Mouse (Mus musculus): Measurements from ENCODE around the gene Snta1. TPM values are rescaled to one million over a fixed set of nuclear protein-coding genes. Genes with fewer than 3 reads are reported as not detected.

The Snta1 gene
- polyA plus RNA-seq (2015; fragmentation: Nextera tagmentation; extraction: Ambion mirVana): 3.1 and 3.4 TPM in 2 replicates

DNA sequence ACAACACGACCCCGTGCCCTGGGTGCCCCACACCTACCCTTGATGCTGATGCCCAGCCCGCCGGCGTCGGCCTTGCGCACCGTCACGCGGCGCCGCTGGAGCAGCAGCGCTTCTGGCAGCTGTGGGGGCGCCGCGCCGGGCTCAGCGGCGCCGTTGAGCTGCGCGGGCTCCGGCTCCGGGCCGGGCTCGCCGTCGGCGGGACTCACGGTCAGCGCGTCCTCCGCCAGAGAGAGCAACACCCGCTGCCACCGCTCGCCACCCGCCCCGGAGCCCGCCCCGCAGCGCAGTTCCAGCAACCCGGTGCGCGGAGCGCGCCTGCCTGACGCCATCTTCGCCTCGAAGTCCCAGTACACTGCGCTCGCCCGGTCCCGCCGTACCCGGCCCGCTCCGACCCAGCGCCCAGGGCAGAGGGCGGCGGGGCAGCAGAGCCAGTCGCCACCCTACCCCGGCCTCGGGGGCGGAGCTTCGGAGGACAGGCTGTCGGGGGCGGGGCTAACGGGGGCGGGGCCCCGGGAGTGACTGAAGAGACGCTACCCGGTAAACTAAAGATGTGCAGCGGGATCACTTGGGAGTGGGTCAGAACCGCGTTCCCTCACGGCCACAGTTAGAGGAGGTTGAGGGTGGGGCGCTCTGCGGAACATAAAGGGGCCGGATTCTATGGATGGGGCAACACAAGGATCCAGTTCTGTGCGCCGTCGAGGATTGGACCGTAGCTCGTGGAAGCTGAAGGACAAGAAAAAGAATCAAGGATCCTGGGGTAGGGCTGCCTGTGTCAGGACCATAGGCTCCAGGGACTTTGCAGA, at the start of gene Snta1:
TSS of gene Snta1 (minus strand) at position 457 of the 803 bp plus-strand sequence.
- ATAC-seq (ENCODE audit: low read depth): peak; percentile 91
- Histone ChIP-seq H3K27me3 (ENCODE audit: control insufficient read depth, insufficient read depth, low read depth, low read length) (peaks cover 19% of the 10 kb centered on the region), H3K4me3 (ENCODE audit: low read depth, low read length) (peak within 1 kb of the TSS; percentile 69), H3K4me1 (ENCODE audit: control insufficient read depth, low read depth, low read length) (peaks cover 11% of the 10 kb centered on the region), H3K9me3 (replicated peaks; ENCODE audit: control insufficient read depth, low read length) (no peaks in the 10 kb centered on the region), H3K27ac (ENCODE audit: low read length) (0 out of 2 replicates have a peak within 1 kb of the TSS, but pooled peaks have one; percentile 16), H3K9ac (ENCODE audit: low read depth, low read length) (peak within 1 kb of the TSS; percentile 64), H3K36me3 (ENCODE audit: control insufficient read depth, insufficient read depth) (no peaks in the 10 kb centered on the region), H3K4me2 (ENCODE audit: low read depth, low read length) (peak within 1 kb of the TSS; percentile 86)
- WGBS (ENCODE audit: insufficient replicate concordance): 2% methylated on average over 84 of the region's 84 CpGs

DNA sequence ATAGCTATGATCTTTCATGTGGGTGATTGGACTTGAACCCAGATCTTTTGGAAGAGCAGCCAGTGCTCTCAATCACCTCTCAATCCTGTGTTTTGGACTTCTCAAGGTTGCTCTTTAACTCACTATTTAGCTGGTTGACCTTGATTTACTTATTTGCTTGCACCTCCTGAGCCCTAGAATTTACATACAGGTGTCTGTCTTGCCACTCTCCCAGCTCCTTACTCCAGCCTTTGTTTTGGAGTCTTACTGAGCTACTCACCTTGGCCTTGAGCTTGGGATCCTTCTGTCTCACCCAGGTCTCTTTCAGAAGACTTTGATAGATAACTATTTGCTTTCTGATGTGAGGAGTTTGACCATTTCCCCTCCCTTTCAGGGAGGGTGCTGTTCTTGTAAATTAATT, 48.7 kb upstream of the Snta1 start:
- Histone ChIP-seq H3K9me3 (replicated peaks; ENCODE audit: control insufficient read depth, low read length) (no peaks in the 10 kb centered on the region), H3K27ac (ENCODE audit: low read length) (no peak overlapping the region), H3K4me1 (ENCODE audit: control insufficient read depth, low read depth, low read length) (peaks cover 14% of the 10 kb centered on the region), H3K27me3 (ENCODE audit: control insufficient read depth, insufficient read depth, low read depth, low read length) (no peaks in the 10 kb centered on the region), H3K4me3 (ENCODE audit: low read depth, low read length) (no peak overlapping the region), H3K9ac (ENCODE audit: low read depth, low read length) (no peak overlapping the region), H3K4me2 (ENCODE audit: low read depth, low read length) (no peak overlapping the region), H3K36me3 (ENCODE audit: control insufficient read depth, insufficient read depth) (no peaks in the 10 kb centered on the region)
- ATAC-seq (ENCODE audit: low read depth): no peak

DNA sequence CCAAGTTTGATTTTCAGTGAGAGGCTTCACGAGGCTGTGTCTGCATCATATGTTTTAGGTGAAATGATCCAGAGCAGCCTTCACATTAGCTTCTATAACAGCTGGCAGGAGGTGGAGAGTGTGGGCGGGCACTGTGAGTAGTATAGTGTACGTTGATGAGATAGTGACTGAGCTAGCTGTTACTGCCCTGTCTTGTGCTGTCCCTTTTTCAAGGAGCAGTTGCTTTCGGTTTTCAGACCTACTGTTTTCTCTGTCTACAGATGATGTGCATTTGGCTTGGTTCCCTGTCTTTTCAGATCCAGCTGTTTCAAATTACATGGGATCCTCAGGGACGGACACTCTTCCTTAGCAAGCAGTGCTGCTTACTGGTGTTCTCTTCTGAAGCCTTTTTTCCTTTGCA, 47.9 kb upstream of the Snta1 start:
- Histone ChIP-seq H3K4me2 (ENCODE audit: low read depth, low read length) (no peak overlapping the region; the same call in 1 of the 2 replicates), H3K36me3 (ENCODE audit: control insufficient read depth, insufficient read depth) (no peaks in the 10 kb centered on the region), H3K9me3 (replicated peaks; ENCODE audit: control insufficient read depth, low read length) (no peaks in the 10 kb centered on the region), H3K9ac (ENCODE audit: low read depth, low read length) (no peak overlapping the region), H3K27ac (ENCODE audit: low read length) (no peak overlapping the region), H3K4me3 (ENCODE audit: low read depth, low read length) (no peak overlapping the region), H3K27me3 (ENCODE audit: control insufficient read depth, insufficient read depth, low read depth, low read length) (no peaks in the 10 kb centered on the region), H3K4me1 (ENCODE audit: control insufficient read depth, low read depth, low read length) (peaks cover 12% of the 10 kb centered on the region)
- peak; percentile 66 for ATAC-seq (ENCODE audit: low read depth)
- WGBS (ENCODE audit: insufficient replicate concordance): 29% methylated on average over 5 of the region's 5 CpGs

DNA sequence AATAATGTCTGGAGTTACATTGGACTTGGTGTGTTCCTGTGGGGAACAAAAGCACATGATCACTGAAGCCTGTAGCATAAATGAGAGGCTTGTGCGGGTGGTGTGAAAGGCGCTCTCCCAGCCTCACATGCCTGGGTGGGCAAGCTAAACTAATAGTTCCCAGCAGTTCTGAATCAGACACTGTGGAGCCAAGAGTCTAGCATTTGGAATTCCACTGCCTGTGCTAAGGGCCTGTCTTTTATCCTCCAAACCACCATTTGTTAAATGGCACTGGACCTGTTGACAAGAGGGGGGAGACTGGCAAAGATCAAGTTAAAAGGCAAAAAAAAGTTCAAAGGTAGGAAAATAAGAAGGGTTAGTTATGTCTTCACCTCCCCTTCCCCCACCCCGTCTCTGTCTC, 46.7 kb upstream of the Snta1 start:
- H3K4me1 ChIP-seq (ENCODE audit: control insufficient read depth, low read depth, low read length): peaks cover 9% of the 10 kb centered on the region
- ATAC-seq (ENCODE audit: low read depth): no peak

DNA sequence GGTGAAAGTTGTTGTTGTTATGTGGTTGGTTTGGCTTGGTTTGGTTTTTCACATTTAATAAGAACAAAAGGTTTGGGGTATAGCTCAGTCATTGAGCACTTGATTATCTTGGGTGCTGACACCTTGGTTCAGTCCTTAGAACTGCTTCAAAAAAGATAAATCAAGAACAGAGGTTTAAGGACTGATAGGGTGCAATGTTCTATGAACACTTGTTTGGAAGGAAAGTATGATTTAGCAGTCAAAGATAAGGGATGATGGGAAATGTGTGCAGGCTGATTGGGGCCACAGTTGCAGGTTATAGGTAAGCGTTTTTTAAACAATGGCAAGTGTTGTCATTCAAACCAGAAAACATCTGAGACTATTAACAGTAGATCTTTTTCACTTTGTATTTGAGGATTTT, 46.2 kb upstream of the Snta1 start:
- Histone ChIP-seq H3K4me1 (ENCODE audit: control insufficient read depth, low read depth, low read length) (peaks cover 9% of the 10 kb centered on the region), H3K9ac (ENCODE audit: low read depth, low read length) (no peak overlapping the region), H3K27ac (ENCODE audit: low read length) (no peak overlapping the region), H3K4me3 (ENCODE audit: low read depth, low read length) (no peak overlapping the region), H3K36me3 (ENCODE audit: control insufficient read depth, insufficient read depth) (no peaks in the 10 kb centered on the region), H3K27me3 (ENCODE audit: control insufficient read depth, insufficient read depth, low read depth, low read length) (no peaks in the 10 kb centered on the region), H3K4me2 (ENCODE audit: low read depth, low read length) (no peak overlapping the region), H3K9me3 (replicated peaks; ENCODE audit: control insufficient read depth, low read length) (no peaks in the 10 kb centered on the region)
- peak; percentile 56 for ATAC-seq (ENCODE audit: low read depth)
- WGBS (ENCODE audit: insufficient replicate concordance): 19% methylated on average over 1 of the region's 1 CpGs

More for the DNA sequence above, 46.7 kb upstream of the Snta1 start:
- no peaks in the 10 kb centered on the region for H3K27me3 ChIP-seq (ENCODE audit: control insufficient read depth, insufficient read depth, low read depth, low read length)
- H3K27ac ChIP-seq (ENCODE audit: low read length): no peak overlapping the region
- 74% methylated on average over 3 of the region's 3 CpGs for WGBS (ENCODE audit: insufficient replicate concordance)
- no peak overlapping the region for H3K9ac ChIP-seq (ENCODE audit: low read depth, low read length)
- H3K9me3 ChIP-seq (replicated peaks; ENCODE audit: control insufficient read depth, low read length): no peaks in the 10 kb centered on the region
- H3K4me3 ChIP-seq (ENCODE audit: low read depth, low read length): no peak overlapping the region
- H3K4me2 ChIP-seq (ENCODE audit: low read depth, low read length): no peak overlapping the region
- H3K36me3 ChIP-seq (ENCODE audit: control insufficient read depth, insufficient read depth): no peaks in the 10 kb centered on the region

DNA sequence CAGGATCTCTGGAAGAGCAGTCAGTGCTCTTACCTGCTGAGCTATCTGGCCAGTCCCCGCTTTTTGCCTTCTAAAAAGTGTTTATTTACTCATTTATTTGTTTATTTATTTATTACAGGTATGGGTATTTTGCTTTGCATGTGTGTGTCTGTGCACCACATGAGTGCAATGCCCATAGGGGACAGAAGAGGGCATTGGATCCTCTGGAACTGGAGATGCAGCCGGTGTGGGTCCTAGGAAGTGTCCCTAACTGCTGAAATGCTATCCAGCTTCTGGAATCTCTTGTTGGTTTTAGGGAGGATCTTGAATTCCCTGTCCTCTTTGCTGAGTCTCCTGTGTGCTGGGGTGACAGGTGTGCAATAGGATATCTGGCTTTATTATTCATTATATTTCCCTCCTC, 45.1 kb upstream of the Snta1 start:
- no peaks in the 10 kb centered on the region for H3K27me3 ChIP-seq (ENCODE audit: control insufficient read depth, insufficient read depth, low read depth, low read length)
- no peak overlapping the region for H3K9ac ChIP-seq (ENCODE audit: low read depth, low read length)
- H3K4me2 ChIP-seq (ENCODE audit: low read depth, low read length): no peak overlapping the region
- no peaks in the 10 kb centered on the region for H3K36me3 ChIP-seq (ENCODE audit: control insufficient read depth, insufficient read depth)
- no peak overlapping the region for H3K4me3 ChIP-seq (ENCODE audit: low read depth, low read length)
- H3K4me1 ChIP-seq (ENCODE audit: control insufficient read depth, low read depth, low read length): peaks cover 12% of the 10 kb centered on the region
- H3K9me3 ChIP-seq (replicated peaks; ENCODE audit: control insufficient read depth, low read length): no peaks in the 10 kb centered on the region
- no peak for ATAC-seq (ENCODE audit: low read depth)
- no peak overlapping the region for H3K27ac ChIP-seq (ENCODE audit: low read length)
- 78% methylated on average over 2 of the region's 2 CpGs for WGBS (ENCODE audit: insufficient replicate concordance)

DNA sequence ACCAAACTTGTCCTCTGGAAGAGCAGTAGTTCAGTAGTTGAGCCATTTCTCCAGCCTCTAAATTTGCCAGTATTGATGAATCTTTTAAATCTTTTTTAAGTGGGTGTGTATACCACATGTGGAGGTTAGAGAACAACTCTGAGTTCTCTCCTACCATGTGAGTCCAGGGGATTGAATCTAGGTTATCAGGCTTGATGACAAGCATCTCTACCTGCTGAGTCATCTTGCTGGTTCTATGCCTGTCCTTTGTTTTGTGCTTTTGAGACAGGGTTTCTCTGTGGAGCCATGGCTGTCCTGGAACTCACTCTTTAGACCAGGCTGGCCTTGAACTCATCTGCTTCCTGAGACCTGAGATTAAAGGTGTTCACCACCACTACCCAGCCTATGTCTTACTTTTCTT, 40.7 kb upstream of the Snta1 start:
- Histone ChIP-seq H3K27me3 (ENCODE audit: control insufficient read depth, insufficient read depth, low read depth, low read length) (no peaks in the 10 kb centered on the region), H3K4me3 (ENCODE audit: low read depth, low read length) (no peak overlapping the region), H3K4me1 (ENCODE audit: control insufficient read depth, low read depth, low read length) (peaks cover 3% of the 10 kb centered on the region), H3K9ac (ENCODE audit: low read depth, low read length) (no peak overlapping the region), H3K27ac (ENCODE audit: low read length) (no peak overlapping the region), H3K36me3 (ENCODE audit: control insufficient read depth, insufficient read depth) (no peaks in the 10 kb centered on the region), H3K9me3 (replicated peaks; ENCODE audit: control insufficient read depth, low read length) (no peaks in the 10 kb centered on the region), H3K4me2 (ENCODE audit: low read depth, low read length) (no peak overlapping the region)
- ATAC-seq (ENCODE audit: low read depth): no peak

DNA sequence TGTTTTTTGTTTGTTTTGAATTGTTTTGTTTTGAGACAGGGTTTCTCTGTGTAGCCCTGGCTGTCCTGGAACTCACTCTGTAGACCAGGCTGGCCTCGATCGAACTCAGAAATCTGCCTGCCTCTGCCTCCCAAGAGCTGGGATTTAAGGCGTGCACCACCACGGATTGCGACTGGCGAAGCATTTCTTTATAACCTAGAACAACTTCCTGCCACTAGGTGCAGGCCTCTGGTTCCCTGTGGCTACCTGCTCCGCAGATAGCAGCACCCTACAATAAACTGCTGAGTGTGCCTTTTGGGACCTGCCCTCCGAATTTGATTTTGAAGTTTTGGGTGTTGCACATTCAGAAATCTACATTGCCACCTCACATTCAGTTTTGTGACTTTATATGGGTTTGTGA, 39.9 kb upstream of the Snta1 start:
- whole genome bisulfite sequencing (ENCODE audit: insufficient replicate concordance): 81% methylated on average over 8 of the region's 8 CpGs
- peaks cover 3% of the 10 kb centered on the region for H3K4me1 ChIP-seq (ENCODE audit: control insufficient read depth, low read depth, low read length)
- H3K9me3 ChIP-seq (replicated peaks; ENCODE audit: control insufficient read depth, low read length): no peaks in the 10 kb centered on the region
- no peak overlapping the region for H3K4me2 ChIP-seq (ENCODE audit: low read depth, low read length)
- no peak overlapping the region for H3K9ac ChIP-seq (ENCODE audit: low read depth, low read length)
- H3K36me3 ChIP-seq (ENCODE audit: control insufficient read depth, insufficient read depth): no peaks in the 10 kb centered on the region
- H3K27me3 ChIP-seq (ENCODE audit: control insufficient read depth, insufficient read depth, low read depth, low read length): no peaks in the 10 kb centered on the region
- no peak for ATAC-seq (ENCODE audit: low read depth)
- no peak overlapping the region for H3K4me3 ChIP-seq (ENCODE audit: low read depth, low read length)
- no peak overlapping the region for H3K27ac ChIP-seq (ENCODE audit: low read length)

DNA sequence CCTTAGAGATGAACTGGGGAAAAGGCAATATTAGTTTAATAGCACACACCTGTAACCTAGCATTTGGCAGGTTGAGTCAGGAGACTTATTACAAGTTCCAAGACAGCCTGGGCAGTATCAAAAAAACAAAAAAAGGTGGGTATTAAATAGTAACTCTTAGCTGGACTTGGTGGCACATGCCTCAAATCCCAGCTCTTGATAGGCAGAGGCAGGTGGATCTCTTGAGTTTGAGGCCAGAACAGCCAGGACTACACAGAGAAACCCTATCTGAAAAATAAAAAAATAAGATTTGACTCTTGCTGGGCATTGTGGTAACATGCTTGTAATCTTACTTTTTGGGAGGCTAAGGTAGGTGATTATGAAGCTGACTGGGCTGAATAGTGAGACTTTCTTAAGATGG, 32.6 kb upstream of the Snta1 start:
- Histone ChIP-seq H3K27me3 (ENCODE audit: control insufficient read depth, insufficient read depth, low read depth, low read length) (no peaks in the 10 kb centered on the region), H3K27ac (ENCODE audit: low read length) (no peak overlapping the region), H3K4me3 (ENCODE audit: low read depth, low read length) (no peak overlapping the region), H3K36me3 (ENCODE audit: control insufficient read depth, insufficient read depth) (no peaks in the 10 kb centered on the region), H3K4me1 (ENCODE audit: control insufficient read depth, low read depth, low read length) (peaks cover 14% of the 10 kb centered on the region), H3K9me3 (replicated peaks; ENCODE audit: control insufficient read depth, low read length) (no peaks in the 10 kb centered on the region), H3K4me2 (ENCODE audit: low read depth, low read length) (no peak overlapping the region), H3K9ac (ENCODE audit: low read depth, low read length) (no peak overlapping the region)
- ATAC-seq (ENCODE audit: low read depth): no peak
